10 mouse cellular contexts compared by ENCODE assay signal in genomic region chr1:120390336-120390735, GRCm38 (mm10). TPM values are rescaled to one million over a fixed set of nuclear protein-coding genes. Genes with fewer than 3 reads are reported as not detected.
DNase-seq lines count a peak whose midpoint lies in the region; ATAC-seq and TF ChIP-seq lines count a peak whose summit lies in the region.
"Had no signal": no experiment of that assay in that cellular context is flagged by ENCODE, and none has a peak within 500 bp of the region (broad histone marks: within the 10 kb centered on the region; RNA-seq: fewer than 3 reads in every experiment).

No protein-coding gene starts in this region.

- peak; percentile 20 for DNase-seq in left cerebral cortex, postnatal 4 days
- DNase-seq in left cerebral cortex, postnatal 14 days (ENCODE audit: low spot score in 2 of 2): no peak
- peak; percentile 66 for DNase-seq in adipocyte (ENCODE audit: low spot score)
- DNase-seq in embryo, embryonic 9.5 days (ENCODE audit: extremely low spot score): peak; percentile 70
- DNase-seq in liver, embryonic 14.5 days (ENCODE audit: low read depth in 3 of 3, low spot score in 3 of 3): peak in 2 of 3 experiments; percentile 4
- peak; percentile 4 for DNase-seq in retina, postnatal 7 days (ENCODE audit: low read depth, low spot score)
- no peak for DNase-seq in cerebellum, adult 18-20 months
- no peak for DNase-seq in left cerebral cortex, adult 2 months (ENCODE audit: extremely low spot score in 1 of 2, low spot score in 2 of 2)

- WGBS in liver, embryonic 14.5 days (ENCODE audit: insufficient replicate concordance): 3% methylated on average over 10 of the region's 11 CpGs

- H3K36me3 ChIP-seq in liver, embryonic 14.5 days (replicated peaks; ENCODE audit: control insufficient read depth, insufficient read depth, low read depth): no peaks in the 10 kb centered on the region
- H3K36me3 ChIP-seq: liver, embryonic 15.5 days had no signal

- H3K4me2 ChIP-seq in liver, embryonic 14.5 days (ENCODE audit: low read depth): no peak overlapping the region
- H3K4me2 ChIP-seq: liver, embryonic 15.5 days had no signal

- H3K4me3 ChIP-seq in liver, embryonic 14.5 days (ENCODE audit: insufficient read depth in 1 of 2, low read depth in 2 of 2, low read length in 2 of 2): no peak overlapping the region
- no peak overlapping the region for H3K4me3 ChIP-seq in left cerebral cortex, adult 2 months
- H3K4me3 ChIP-seq: liver, embryonic 15.5 days had no signal

- TF ChIP-seq EP300 in liver, embryonic 14.5 days (IDR thresholded peaks at IDR 0.05; ENCODE audit: low read depth): no peak

- H3K27me3 ChIP-seq in liver, embryonic 14.5 days (ENCODE audit: control insufficient read depth, insufficient read depth, low read length): no peaks in the 10 kb centered on the region
- H3K27me3 ChIP-seq: liver, embryonic 15.5 days had no signal

- ATAC-seq in liver, embryonic 14.5 days (ENCODE audit: insufficient read depth): no peak

- intact Hi-C loops in left cerebral cortex, postnatal 4 days (cut with DNase I): no loop called here
- intact Hi-C loops in left cerebral cortex, postnatal 14 days (cut with DNase I): no loop called here
- intact Hi-C loops in left cerebral cortex, adult 2 months (cut with DNase I): no loop called here

- TF ChIP-seq CTCF in liver, embryonic 14.5 days (IDR thresholded peaks at IDR 0.05; ENCODE audit: low read depth): no peak
- TF ChIP-seq CTCF in left cerebral cortex, adult 2 months (IDR thresholded peaks at IDR 0.05): no peak

- no peak overlapping the region for H3K27ac ChIP-seq in liver, embryonic 14.5 days
- H3K27ac ChIP-seq in left cerebral cortex, adult 2 months: no peak overlapping the region
- H3K27ac ChIP-seq: liver, embryonic 15.5 days had no signal

- H3K9me3 ChIP-seq in liver, embryonic 14.5 days (ENCODE audit: control insufficient read depth, low read length): no peaks in the 10 kb centered on the region
- H3K9me3 ChIP-seq: liver, embryonic 15.5 days had no signal

- H3K4me1 ChIP-seq in liver, embryonic 14.5 days (replicated peaks; ENCODE audit: control insufficient read depth in 2 of 2, insufficient read depth in 2 of 2, low read length in 1 of 2): no peaks in the 10 kb centered on the region
- H3K4me1 ChIP-seq: liver, embryonic 15.5 days had no signal

- no peak overlapping the region for H3K9ac ChIP-seq in liver, embryonic 14.5 days (replicated peaks)
- H3K9ac ChIP-seq: liver, embryonic 15.5 days had no signal

RNA-seq across cellular contexts. Expression of gene C1ql2, which starts 50.0 kb away (rescaled TPM):
- 1 to 10 TPM in 1 of 2 experiments, under 1 TPM in 1; 0.50 to 1.3 TPM for total RNA-seq in left cerebral cortex, postnatal 4 days (2021)
- total RNA-seq in left cerebral cortex, postnatal 14 days (2021): 1 to 10 TPM; 1.8 to 6.9 TPM
- polyA plus RNA-seq in liver, embryonic 14.5 days (2012; rRNA removed): not detected in 2 replicates
- not detected in 2 replicates for polyA plus RNA-seq in liver, embryonic 14.5 days (2014; fragmentation: Nextera tagmentation; extraction: Ambion mirVana)
- 1 to 10 TPM; 4.2 to 4.5 TPM for total RNA-seq in left cerebral cortex, adult 2 months (2021)
- polyA plus RNA-seq: liver, embryonic 15.5 days; stomach, embryonic 16.5 days had no signal

Comparison
In these comparisons a context has a peak if more than half of its experiments do, and no peak if none do; other contexts are left out.
1. DNase-seq: peak in left cerebral cortex, postnatal 4 days (single experiment), adipocyte (single experiment), embryo, embryonic 9.5 days (single experiment), liver, embryonic 14.5 days (2 of 3) and retina, postnatal 7 days (single experiment); none in left cerebral cortex, postnatal 14 days (0 of 2), cerebellum, adult 18-20 months (0 of 2) and left cerebral cortex, adult 2 months (0 of 2).